Mouse (Mus musculus): ENCODE results near the gene Hnrnpll.

DNA sequence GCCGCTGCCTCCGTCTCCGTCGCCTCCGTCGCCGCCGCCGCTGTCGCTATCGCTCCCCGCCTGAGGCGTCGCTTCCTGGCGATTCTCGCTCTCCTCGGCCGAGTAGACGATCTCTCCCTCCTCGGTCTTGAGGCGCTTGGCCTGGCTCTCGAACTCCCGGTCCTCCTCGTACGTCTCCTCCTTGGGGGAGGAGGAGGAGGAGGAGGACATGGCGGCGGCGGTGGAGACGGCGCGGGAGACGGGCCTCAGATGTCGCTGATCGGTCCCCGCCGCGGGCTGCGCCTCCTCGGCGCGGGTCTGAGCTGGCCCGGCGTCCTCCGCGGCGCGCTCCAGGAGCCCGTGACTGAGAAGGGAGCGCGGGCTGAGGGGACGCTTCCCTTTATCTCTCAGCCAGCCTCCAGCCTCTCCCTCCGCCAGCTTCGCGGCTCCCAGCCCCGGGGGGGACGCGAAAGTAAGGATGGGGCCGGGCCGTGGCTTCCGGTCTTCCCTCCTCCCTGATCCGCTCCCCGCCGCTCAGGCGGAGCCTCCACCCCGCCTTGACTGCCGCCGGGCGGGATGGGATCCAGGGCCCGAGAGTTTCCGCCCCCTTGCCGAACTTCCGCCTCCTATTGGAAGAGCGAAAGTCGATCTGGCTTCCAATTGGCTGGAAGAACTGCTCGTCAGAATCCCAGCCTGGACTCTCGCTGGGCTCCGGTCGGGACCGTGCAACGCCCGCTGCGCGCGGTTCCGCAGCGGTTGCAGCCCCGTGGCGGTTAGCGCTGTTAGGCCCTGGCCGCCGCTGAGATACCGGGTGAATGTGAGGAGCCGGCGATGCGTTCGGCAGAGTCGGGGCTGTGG lies at the start of gene Hnrnpll:
- TF ChIP-seq POLR2A (IDR thresholded peaks at IDR 0.05; ENCODE audit: extremely low read depth, insufficient read depth, low read length) (peak; percentile 86), CTCF (IDR thresholded peaks at IDR 0.05; ENCODE audit: low read depth, low read length) (no peak)

Measured in liver, adult 2 months (tissue).